Comparison of ENCODE assay signal across 30 mouse cellular contexts in genomic region chr2:124308605-124309004, GRCm38 (mm10).
"Had no signal": no experiment of that assay in that cellular context is flagged by ENCODE, and none has a peak within 500 bp of the region (broad histone marks: within the 10 kb centered on the region; RNA-seq: fewer than 3 reads in every experiment).

No protein-coding gene starts in this region.

- H3K4me1 ChIP-seq: limb, embryonic 10.5 days; limb, embryonic 12.5 days; limb, embryonic 13.5 days; limb, embryonic 15.5 days; liver, embryonic 12.5 days; liver, embryonic 13.5 days; liver, embryonic 15.5 days; megakaryocyte, embryonic 14.5 days; midbrain, embryonic 10.5 days; midbrain, embryonic 12.5 days; midbrain, embryonic 13.5 days; midbrain, embryonic 15.5 days; neural tube, embryonic 12.5 days had no signal

- H3K27me3 ChIP-seq: limb, embryonic 12.5 days; limb, embryonic 13.5 days; limb, embryonic 15.5 days; liver, embryonic 12.5 days; liver, embryonic 13.5 days; liver, embryonic 15.5 days; megakaryocyte, embryonic 14.5 days; midbrain, embryonic 12.5 days; midbrain, embryonic 13.5 days; midbrain, embryonic 15.5 days; neural tube, embryonic 12.5 days had no signal

- H3K36me3 ChIP-seq: limb, embryonic 10.5 days; limb, embryonic 12.5 days; limb, embryonic 13.5 days; limb, embryonic 15.5 days; liver, embryonic 12.5 days; liver, embryonic 13.5 days; liver, embryonic 15.5 days; midbrain, embryonic 10.5 days; midbrain, embryonic 12.5 days; midbrain, embryonic 13.5 days; midbrain, embryonic 15.5 days; neural tube, embryonic 12.5 days had no signal

- ATAC-seq: liver, embryonic 12.5 days; liver, postnatal 0 days; lung, postnatal 0 days; midbrain, embryonic 13.5 days; midbrain, embryonic 15.5 days; midbrain, embryonic 16.5 days had no signal

- H3K4me2 ChIP-seq: limb, embryonic 12.5 days; limb, embryonic 13.5 days; limb, embryonic 15.5 days; liver, embryonic 11.5 days; liver, embryonic 12.5 days; liver, embryonic 13.5 days; liver, embryonic 15.5 days; midbrain, embryonic 11.5 days; midbrain, embryonic 12.5 days; midbrain, embryonic 13.5 days; midbrain, embryonic 15.5 days; neural tube, embryonic 12.5 days had no signal

- H3K4me3 ChIP-seq: left cerebral cortex, adult 2 months; limb, embryonic 10.5 days; limb, embryonic 12.5 days; limb, embryonic 13.5 days; limb, embryonic 15.5 days; liver, embryonic 12.5 days; liver, embryonic 13.5 days; liver, embryonic 15.5 days; megakaryocyte, embryonic 14.5 days; midbrain, embryonic 10.5 days; midbrain, embryonic 12.5 days; midbrain, embryonic 13.5 days; midbrain, embryonic 15.5 days; myocyte; neural tube, embryonic 12.5 days had no signal

- H3K27ac ChIP-seq: left cerebral cortex, adult 2 months; limb, embryonic 10.5 days; limb, embryonic 12.5 days; limb, embryonic 13.5 days; limb, embryonic 15.5 days; liver, embryonic 12.5 days; liver, embryonic 13.5 days; liver, embryonic 14.5 days; liver, embryonic 15.5 days; macrophage; midbrain, embryonic 10.5 days; midbrain, embryonic 12.5 days; midbrain, embryonic 13.5 days; midbrain, embryonic 15.5 days; neural tube, embryonic 12.5 days had no signal

- DNase-seq: layer of hippocampus, postnatal 36 days; left cerebral cortex, postnatal 4 days; liver; liver, embryonic 13.5 days; liver, postnatal 0 days; lung, adult 18-20 months; lung, postnatal 14 days; lung, postnatal 36 days; lung, postnatal 4 days; midbrain, embryonic 14.5 days had no signal

- H3K9me3 ChIP-seq: limb, embryonic 10.5 days; limb, embryonic 12.5 days; limb, embryonic 13.5 days; limb, embryonic 15.5 days; liver, embryonic 12.5 days; liver, embryonic 13.5 days; liver, embryonic 15.5 days; megakaryocyte, embryonic 14.5 days; midbrain, embryonic 10.5 days; midbrain, embryonic 12.5 days; midbrain, embryonic 13.5 days; midbrain, embryonic 15.5 days; neural tube, embryonic 12.5 days had no signal

- H3K9ac ChIP-seq: limb, embryonic 12.5 days; limb, embryonic 13.5 days; limb, embryonic 15.5 days; liver, embryonic 12.5 days; liver, embryonic 13.5 days; liver, embryonic 14.5 days; liver, embryonic 15.5 days; liver, postnatal 0 days; midbrain, embryonic 12.5 days; midbrain, embryonic 13.5 days; midbrain, embryonic 15.5 days; neural tube, embryonic 12.5 days had no signal
